Mouse (Mus musculus) limb, embryonic 13.5 days (tissue): ENCODE measurements around the gene Hexim1. TPM values are rescaled to one million over a fixed set of nuclear protein-coding genes. Genes with fewer than 3 reads are reported as not detected.

ENCODE experiments used
- ATAC-seq: fragments of 200-750 bp; cut with Nextera tagmentation; 2 replicates; pipeline ENCODE4 v1.8.0; 2017; ENCODE audit warnings: low read depth, moderate number of reproducible peaks, moderate TSS enrichment; ENCODE audit not compliant: low FRiP score
- H3K27ac ChIP-seq: fragments of 300-500 bp; sonication (generic); 2 replicates; pipeline ENCODE4 v1.5.1; 2015; ENCODE audit warnings: inconsistent platforms, mild to moderate bottlenecking, moderate library complexity
- H3K27me3 ChIP-seq: fragments of 300-500 bp; sonication (generic); 2 replicates; pipeline ENCODE4 v1.6.1; 2015; ENCODE audit warnings: mild to moderate bottlenecking, inconsistent platforms
- H3K36me3 ChIP-seq: fragments of 300-500 bp; sonication (generic); 2 replicates; pipeline ENCODE4 v1.6.1; 2015; ENCODE audit warnings: inconsistent platforms, mild to moderate bottlenecking, moderate library complexity
- H3K4me1 ChIP-seq: fragments of 300-500 bp; sonication (generic); 2 replicates; pipeline ENCODE4 v1.6.1; 2015; ENCODE audit warnings: inconsistent platforms
- H3K4me2 ChIP-seq: fragments of 300-500 bp; sonication (generic); replicated peaks from 2 replicates; pipeline ENCODE4 v1.6.1; 2015; ENCODE audit warnings: inconsistent platforms, mild to moderate bottlenecking, moderate library complexity
- H3K4me3 ChIP-seq: fragments of 300-500 bp; sonication (generic); 2 replicates; pipeline ENCODE4 v1.5.1; 2015; ENCODE audit warnings: moderate library complexity, mild to moderate bottlenecking, inconsistent platforms
- H3K9ac ChIP-seq: fragments of 300-500 bp; sonication (generic); 2 replicates; pipeline ENCODE4 v1.6.1; 2015; ENCODE audit warnings: mild to moderate bottlenecking, inconsistent platforms
- H3K9me3 ChIP-seq: fragments of 300-500 bp; sonication (generic); 2 replicates; pipeline ENCODE4 v1.6.1; 2016; ENCODE audit warnings: inconsistent platforms
- WGBS: fragments of 180-500 bp; shearing (Covaris S2); methylation state at CpG from one replicate; pipeline ENCODE4 v1.1.7; 2015; 5-methylcytosine and 5-hydroxymethylcytosine counted together
- polyA plus RNA-seq: library from polyadenylated mRNA; unstranded; fragments of >200 nt; fragmentation: Nextera tagmentation; extraction: Ambion mirVana; gene quantifications from 2 replicates; pipeline ENCODE4 v1.2.1, GENCODE M21; 2015

Gene Hexim1
- polyA plus RNA-seq, 1 experiment from 2014 or later: 5.1 TPM

DNA sequence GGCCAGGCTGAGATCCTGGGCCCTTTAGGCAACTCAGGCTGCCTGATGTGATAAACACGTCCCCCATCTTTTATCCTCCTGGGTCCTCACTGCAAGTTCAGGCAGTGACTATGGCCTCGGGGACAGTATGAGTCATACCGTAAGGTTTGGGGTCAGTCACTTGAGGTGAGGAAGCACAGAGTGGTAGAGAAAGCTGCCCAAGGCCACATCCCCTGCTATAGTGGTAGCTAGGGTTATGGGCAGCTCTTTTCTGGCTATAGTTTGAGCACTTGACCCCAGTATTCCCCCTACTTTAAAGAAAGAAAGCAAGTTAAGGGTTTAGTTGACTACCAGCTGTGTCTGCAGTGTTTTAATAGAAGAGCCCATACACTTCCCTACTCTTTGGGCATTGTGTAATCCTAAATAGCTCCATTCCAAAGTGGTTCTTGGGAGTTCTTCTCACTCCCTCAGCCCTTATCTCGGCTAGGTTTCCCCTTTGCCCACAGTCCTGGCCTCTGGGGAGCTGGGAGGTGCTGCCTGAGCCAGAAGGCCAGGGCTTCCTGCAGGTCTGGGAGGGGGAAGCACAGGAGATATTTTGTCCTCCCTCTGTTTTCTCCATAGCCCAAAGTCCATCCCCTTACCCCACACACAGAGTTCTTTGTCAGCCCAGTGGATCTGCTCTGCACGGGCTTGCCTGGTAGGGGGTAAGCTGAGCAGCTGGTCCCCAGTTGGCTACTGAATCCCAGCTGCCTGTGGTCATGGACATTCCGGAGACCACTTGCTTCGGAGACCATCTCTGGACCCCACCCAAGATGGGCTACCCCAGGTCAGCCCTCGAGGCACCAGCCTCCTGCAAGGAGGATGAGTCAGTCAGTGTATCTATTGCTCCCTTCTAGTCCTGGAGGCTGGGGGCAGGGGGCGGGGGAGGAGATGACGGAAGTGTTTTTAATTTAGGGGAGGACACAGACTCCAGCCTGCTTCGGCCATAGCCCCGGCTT, 28.6 kb downstream of the Hexim1 start:
- Histone ChIP-seq H3K4me3 (no peak overlapping the region), H3K4me2 (no peak overlapping the region), H3K27ac (no peak overlapping the region; the same call in 1 of the 2 replicates), H3K9ac (no peak overlapping the region), H3K36me3 (peaks cover 6% of the 10 kb centered on the region; the same call in 1 of the 2 replicates), H3K4me1 (peaks cover 34% of the 10 kb centered on the region), H3K9me3 (no peaks in the 10 kb centered on the region), H3K27me3 (no peaks in the 10 kb centered on the region)
- ATAC-seq: peak; percentile 20; the same call in 1 of the 2 replicates
- 44% methylated on average over 12 of the region's 12 CpGs for WGBS

DNA sequence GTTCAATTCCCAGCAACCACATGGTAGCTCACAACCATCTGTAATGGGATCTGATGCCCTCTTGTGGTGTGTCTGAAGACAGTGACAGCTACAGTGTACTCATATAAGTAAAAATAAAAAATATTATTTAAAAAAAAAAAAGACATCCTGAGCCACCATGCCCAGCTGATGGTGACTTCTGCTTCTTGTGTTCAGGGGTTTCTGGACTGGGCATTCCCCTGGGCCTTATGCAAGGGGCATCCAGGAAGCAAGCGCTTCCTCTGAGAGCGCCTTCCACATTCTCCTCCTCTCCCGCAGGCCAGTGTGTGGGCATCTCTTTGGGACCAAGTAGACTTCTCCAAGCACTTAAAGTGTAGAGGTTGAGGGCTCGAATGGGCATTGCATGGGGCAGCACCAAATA, 30.4 kb downstream of the Hexim1 start:
- Histone ChIP-seq H3K9me3 (no peaks in the 10 kb centered on the region), H3K4me2 (no peak overlapping the region), H3K4me3 (no peak overlapping the region), H3K27ac (no peak overlapping the region), H3K36me3 (no peaks in the 10 kb centered on the region), H3K9ac (no peak overlapping the region), H3K27me3 (no peaks in the 10 kb centered on the region), H3K4me1 (peaks cover 23% of the 10 kb centered on the region)
- WGBS: 94% methylated on average over 4 of the region's 4 CpGs
- ATAC-seq: no peak

DNA sequence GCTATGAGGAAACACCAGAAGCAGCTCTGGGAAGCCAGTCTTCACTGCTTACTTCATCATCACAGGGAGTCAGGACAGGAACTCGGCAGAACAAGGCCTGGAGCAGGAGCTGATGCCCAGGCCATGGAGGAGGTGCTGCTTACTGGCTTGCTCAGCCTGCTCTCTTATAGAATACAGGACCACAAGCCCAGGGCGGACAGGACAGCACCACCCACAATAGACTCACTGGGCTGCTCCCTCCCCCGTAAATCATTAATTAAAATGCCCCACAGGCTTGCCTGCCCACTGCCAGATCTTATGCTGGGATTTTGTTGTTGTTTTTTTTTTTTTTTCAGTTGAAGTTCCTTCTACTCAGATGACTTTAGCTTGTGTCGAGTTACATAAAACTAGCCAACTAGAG, 31.7 kb downstream of the Hexim1 start:
- no peak for ATAC-seq
- 66% methylated on average over 4 of the region's 4 CpGs for WGBS
- H3K9ac ChIP-seq: no peak overlapping the region

DNA sequence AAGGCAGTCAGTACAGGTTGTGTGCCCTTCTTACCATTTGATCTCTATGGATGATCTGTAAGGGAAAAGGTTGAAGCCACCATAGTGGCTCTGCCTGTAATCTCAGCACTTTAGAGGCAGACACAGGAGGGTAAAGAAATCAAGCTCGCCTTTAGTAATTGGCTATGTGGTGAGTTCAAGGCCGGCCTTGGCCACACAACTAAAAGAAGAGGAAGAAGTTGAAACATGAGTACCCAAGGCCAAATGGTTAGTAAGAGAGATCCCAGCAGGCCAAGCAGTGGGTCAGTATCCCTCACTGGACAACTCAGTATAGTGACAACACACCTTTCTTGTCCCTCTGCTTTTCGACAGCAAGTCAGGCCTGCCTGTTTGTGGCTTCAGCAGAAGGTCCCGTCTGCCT, 33.7 kb downstream of the Hexim1 start:
- H3K4me2 ChIP-seq: no peak overlapping the region
- no peaks in the 10 kb centered on the region for H3K36me3 ChIP-seq
- peaks cover 2% of the 10 kb centered on the region for H3K4me1 ChIP-seq
- no peaks in the 10 kb centered on the region for H3K9me3 ChIP-seq
- no peak overlapping the region for H3K9ac ChIP-seq
- no peak overlapping the region for H3K27ac ChIP-seq
- 95% methylated on average over 4 of the region's 4 CpGs for WGBS
- no peak overlapping the region for H3K4me3 ChIP-seq
- no peaks in the 10 kb centered on the region for H3K27me3 ChIP-seq
- ATAC-seq: no peak

More for the DNA sequence above, 31.7 kb downstream of the Hexim1 start:
- Histone ChIP-seq H3K27ac (no peak overlapping the region), H3K4me3 (no peak overlapping the region), H3K27me3 (no peaks in the 10 kb centered on the region), H3K4me2 (no peak overlapping the region), H3K4me1 (peaks cover 10% of the 10 kb centered on the region), H3K9me3 (no peaks in the 10 kb centered on the region), H3K36me3 (no peaks in the 10 kb centered on the region)

DNA sequence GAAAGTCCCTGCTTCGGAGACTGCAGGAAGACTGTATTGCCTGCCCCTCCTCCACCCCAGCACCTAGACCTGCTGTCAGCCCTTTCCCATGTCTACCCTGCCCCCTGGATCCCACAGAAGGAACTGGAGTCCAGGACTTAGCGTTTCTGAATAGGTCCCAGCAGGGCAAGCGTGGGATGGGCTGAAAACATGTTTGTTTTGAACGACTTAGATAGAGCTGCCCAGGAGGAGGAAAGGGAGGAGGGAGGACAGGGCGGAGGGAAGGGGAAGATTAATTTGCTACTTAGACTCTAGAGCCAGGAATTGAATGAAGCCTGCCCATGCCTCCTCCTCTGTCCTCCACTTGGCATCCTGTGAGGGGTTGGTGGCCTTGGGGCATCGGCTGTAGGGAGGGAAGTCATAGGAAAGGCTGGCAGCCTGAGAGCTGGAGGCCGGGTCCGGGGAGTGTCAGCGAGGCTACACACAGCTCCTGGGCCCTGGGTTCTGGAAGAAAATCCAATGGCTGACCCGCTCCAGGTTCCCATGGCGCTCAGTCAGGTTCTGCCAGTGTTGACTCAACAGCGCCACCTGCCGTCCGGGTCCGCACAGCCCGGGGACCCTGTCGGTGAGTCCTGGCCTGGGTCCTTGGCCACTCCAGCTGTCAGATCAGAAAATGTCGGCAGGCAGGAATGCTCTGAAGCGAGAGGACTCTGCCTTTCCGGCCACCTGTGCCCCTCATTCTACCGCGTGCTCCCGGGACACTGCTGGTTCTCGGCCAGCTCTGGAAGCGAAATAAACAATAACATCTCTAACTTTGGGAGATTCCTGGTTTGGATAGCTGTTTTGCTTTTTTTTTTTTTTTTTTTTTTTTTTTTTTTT, 42.8 kb downstream of the Hexim1 start:
- Histone ChIP-seq H3K36me3 (no peaks in the 10 kb centered on the region), H3K27me3 (no peaks in the 10 kb centered on the region), H3K9me3 (no peaks in the 10 kb centered on the region), H3K4me2 (peak overlapping the region; percentile 64), H3K4me1 (peaks cover 7% of the 10 kb centered on the region), H3K27ac (no peak overlapping the region), H3K9ac (no peak overlapping the region; the same call in 1 of the 2 replicates), H3K4me3 (peak overlapping the region; percentile 34)
- peak; percentile 88 for ATAC-seq
- 2% methylated on average over 25 of the region's 25 CpGs for WGBS

DNA sequence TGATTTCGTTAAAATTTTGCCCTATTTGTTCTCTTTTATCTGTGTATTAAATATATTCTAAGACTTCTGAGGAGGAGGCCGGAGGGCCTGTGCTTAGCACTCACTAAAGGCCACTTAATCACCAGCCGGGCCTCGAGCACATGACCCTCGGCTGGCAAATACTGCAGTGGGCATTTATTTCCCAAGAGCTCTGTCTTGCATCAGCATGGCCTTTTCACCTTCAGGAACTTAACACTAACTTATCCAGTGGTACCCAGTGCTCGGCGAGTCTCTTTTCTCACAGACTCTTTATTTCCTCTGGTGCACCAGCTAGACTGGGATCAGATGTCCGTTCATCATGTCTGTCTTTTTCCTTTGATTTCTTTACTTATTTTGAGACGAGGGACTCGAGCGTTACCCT, 44.7 kb downstream of the Hexim1 start:
- 85% methylated on average over 11 of the region's 11 CpGs for WGBS
- Histone ChIP-seq H3K4me2 (no peak overlapping the region), H3K9me3 (no peaks in the 10 kb centered on the region), H3K4me1 (peaks cover 7% of the 10 kb centered on the region), H3K9ac (no peak overlapping the region), H3K36me3 (no peaks in the 10 kb centered on the region), H3K27me3 (no peaks in the 10 kb centered on the region), H3K4me3 (no peak overlapping the region), H3K27ac (no peak overlapping the region)
- ATAC-seq: no peak

DNA sequence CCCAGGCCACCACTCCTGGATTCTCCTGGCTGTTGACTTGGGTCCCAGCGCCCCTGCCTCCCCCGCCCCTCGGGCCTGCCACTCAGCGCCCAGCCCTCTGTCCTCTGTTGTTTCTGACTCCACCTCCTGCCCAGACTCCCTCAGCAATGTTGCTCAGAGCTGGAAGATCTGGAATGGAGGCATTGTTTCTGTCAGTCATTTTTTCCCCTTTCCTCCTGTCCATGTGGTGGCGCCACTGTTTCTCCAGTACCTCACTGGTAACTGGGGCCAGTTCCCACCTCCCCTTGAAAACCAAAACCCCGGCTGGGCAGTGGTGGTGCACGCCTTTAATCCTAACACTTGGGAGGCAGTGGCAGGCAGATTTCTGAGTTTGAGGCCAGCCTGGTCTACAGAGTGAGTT, 45.4 kb downstream of the Hexim1 start:
- whole genome bisulfite sequencing: 77% methylated on average over 7 of the region's 7 CpGs
- Histone ChIP-seq H3K27me3 (0 out of 2 replicates have a peak, but pooled peaks cover 4% of the 10 kb centered on the region), H3K4me2 (no peak overlapping the region), H3K36me3 (no peaks in the 10 kb centered on the region), H3K9me3 (no peaks in the 10 kb centered on the region), H3K4me1 (peaks cover 7% of the 10 kb centered on the region), H3K9ac (no peak overlapping the region), H3K27ac (no peak overlapping the region), H3K4me3 (no peak overlapping the region)
- no peak for ATAC-seq

DNA sequence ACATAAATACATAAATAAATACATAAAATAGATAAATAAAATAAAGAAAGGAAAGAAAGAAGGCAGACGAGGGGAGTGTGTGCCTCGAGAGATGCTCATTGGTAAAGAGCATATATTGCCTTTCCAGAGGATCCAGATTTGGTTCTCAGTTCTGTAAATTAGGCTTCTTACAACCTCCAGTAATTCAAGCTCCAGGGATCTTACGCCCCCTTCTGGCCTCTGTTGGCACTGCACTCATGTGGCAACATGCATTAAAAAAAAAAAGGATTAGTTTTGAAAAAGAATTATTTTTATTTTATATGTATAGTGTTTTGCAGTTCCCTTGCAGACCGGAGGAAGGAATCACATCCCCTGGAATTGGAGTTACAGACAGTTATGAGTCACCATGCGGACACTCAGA, 46.1 kb downstream of the Hexim1 start:
- 0 out of 2 replicates have a peak, but pooled peaks cover 4% of the 10 kb centered on the region for H3K27me3 ChIP-seq
- H3K36me3 ChIP-seq: no peaks in the 10 kb centered on the region
- H3K4me1 ChIP-seq: peaks cover 7% of the 10 kb centered on the region
- H3K4me2 ChIP-seq: no peak overlapping the region
- no peak overlapping the region for H3K9ac ChIP-seq
- no peak overlapping the region for H3K27ac ChIP-seq
- H3K9me3 ChIP-seq: no peaks in the 10 kb centered on the region
- no peak overlapping the region for H3K4me3 ChIP-seq
- WGBS: 87% methylated on average over 5 of the region's 5 CpGs
- no peak for ATAC-seq

DNA sequence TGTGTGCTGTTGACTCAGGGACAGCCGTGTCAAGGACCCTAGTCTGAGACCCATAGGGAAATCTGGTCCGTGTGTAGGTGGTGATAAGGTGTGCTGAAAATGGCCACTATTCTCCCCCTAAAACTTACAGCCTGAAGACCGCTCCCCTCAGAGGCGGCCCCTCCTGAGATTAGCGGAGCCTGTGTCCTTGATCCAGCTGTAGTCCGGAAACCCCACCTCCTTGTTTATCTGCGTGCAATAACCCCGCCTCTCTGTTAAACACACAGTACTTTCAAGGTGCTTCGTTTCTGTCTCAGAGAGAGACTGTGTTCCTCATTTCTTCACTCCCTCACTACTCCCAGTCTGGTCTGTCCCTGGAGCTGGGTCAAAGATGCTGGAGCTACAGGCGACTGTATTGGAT, 48.4 kb downstream of the Hexim1 start:
- Histone ChIP-seq H3K36me3 (no peaks in the 10 kb centered on the region), H3K4me3 (no peak overlapping the region), H3K4me1 (no peaks in the 10 kb centered on the region), H3K27me3 (peaks cover 22% of the 10 kb centered on the region), H3K4me2 (no peak overlapping the region), H3K9ac (no peak overlapping the region), H3K9me3 (no peaks in the 10 kb centered on the region), H3K27ac (no peak overlapping the region)
- WGBS: 21% methylated on average over 10 of the region's 10 CpGs
- ATAC-seq: no peak

DNA sequence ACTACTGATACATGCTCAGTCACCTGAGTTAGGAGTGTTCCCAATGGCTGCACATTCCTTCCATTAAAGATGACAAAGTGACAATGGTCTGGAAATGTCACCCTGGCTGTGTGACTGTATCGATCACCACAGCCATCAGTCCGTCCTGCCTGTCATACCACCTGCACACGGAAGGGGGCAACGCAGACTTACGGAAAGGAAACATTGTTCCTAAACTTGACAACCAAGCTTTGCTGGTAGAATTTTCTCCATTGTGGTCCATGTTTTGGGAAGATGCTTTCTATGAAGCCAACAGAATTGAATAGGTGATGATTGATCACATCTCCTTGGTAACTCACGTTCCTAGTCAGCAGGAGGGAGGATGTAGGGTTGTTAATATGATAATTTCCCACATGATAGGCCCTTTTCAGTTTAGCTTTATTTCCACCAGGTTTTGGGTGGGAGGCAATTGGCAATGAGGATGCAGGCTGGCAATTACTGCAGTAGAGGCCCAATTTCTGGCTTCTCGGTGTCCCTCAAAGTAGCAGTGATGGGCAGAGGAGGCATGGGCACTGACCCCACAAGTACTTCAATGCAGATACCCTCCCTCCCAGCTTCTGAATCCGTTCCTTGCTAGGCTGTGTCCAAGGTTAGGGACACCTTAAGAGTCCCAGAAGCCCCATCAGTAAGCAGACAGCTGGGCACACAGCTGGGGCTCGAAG, 52.8 kb downstream of the Hexim1 start:
- ATAC-seq: no peak
- Histone ChIP-seq H3K4me3 (no peak overlapping the region), H3K9me3 (no peaks in the 10 kb centered on the region), H3K4me2 (no peak overlapping the region), H3K36me3 (no peaks in the 10 kb centered on the region), H3K4me1 (peaks cover 15% of the 10 kb centered on the region), H3K9ac (no peak overlapping the region), H3K27me3 (peaks cover 66% of the 10 kb centered on the region), H3K27ac (no peak overlapping the region)
- WGBS: 28% methylated on average over 9 of the region's 9 CpGs
